Mouse (Mus musculus): ENCODE data around the gene Jazf1. TPM values are rescaled to one million over a fixed set of nuclear protein-coding genes. Genes with fewer than 3 reads are reported as not detected.

The Jazf1 gene
- polyA plus RNA-seq, 1 experiment = 0.43 TPM

- WGBS = 89% methylated on average over 4 of the region's 4 CpGs
- no peak overlapping the region for H3K4me3 ChIP-seq (ENCODE audit: extremely low read depth, insufficient read depth, insufficient read length)
- no peaks in the 10 kb centered on the region for H3K27me3 ChIP-seq (ENCODE audit: control insufficient read depth, insufficient read depth, low read length)
- no peak overlapping the region for H3K27ac ChIP-seq (ENCODE audit: insufficient read depth, low read length)
- DNase-seq (ENCODE audit: low read depth in 1 of 2, low spot score in 2 of 2) = no peak
- H3K4me1 ChIP-seq (ENCODE audit: control insufficient read depth, insufficient read depth, insufficient read length) = peaks cover 5% of the 10 kb centered on the region; the same call in 1 of the 2 replicates
- no peaks in the 10 kb centered on the region for H3K36me3 ChIP-seq (ENCODE audit: control insufficient read depth, insufficient read depth, low read length)
- no peak for TF ChIP-seq CTCF (IDR thresholded peaks at IDR 0.05; ENCODE audit: extremely low read depth, insufficient read depth, insufficient read length, insufficient replicate concordance)
- TF ChIP-seq POLR2A (IDR thresholded peaks at IDR 0.05; ENCODE audit: low read depth, low read length) = no peak
Measured at GRCm38 (mm10) chr6:52837792-52838191, 230.6 kb downstream of the Jazf1 start.

DNA sequence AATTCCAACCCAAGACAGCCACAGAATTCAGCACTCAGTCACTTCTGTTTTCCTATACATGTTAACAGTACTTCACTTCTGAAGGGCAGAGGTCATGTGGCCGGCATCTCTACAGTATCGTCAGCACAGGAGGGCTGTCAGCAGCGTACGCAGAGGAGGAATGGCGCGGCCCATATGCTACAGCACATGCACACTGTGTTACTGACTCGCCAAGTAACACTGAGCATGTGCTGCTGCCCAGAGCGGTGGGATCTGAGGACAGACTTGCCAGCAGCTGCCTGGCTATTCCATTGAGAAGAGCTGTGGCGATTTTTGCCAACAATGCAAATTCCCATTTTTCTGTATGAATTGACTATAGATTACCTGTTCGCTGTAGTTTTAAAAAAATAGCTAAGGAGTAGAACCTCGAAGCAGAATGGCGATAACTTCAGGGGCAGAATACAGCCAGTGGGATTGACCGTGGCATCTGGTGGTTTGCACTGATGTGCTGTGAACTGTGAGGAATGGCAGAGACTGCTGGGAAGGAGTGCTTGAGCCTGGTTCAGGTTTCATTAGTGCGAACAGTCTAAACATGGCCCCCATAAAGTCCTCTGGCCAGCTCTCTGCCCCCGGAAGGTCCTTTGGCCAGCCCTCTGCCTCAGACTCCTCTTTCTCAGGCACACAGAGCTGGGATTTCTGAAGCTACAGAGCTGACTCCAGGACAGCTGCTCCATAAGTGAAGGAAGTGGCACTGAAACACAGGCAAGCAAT is 232.1 kb downstream of the Jazf1 start:
- Histone ChIP-seq H3K27ac (ENCODE audit: insufficient read depth, low read length) (no peak overlapping the region), H3K4me1 (ENCODE audit: control insufficient read depth, insufficient read depth, insufficient read length) (peaks cover 5% of the 10 kb centered on the region; the same call in 1 of the 2 replicates), H3K27me3 (ENCODE audit: control insufficient read depth, insufficient read depth, low read length) (no peaks in the 10 kb centered on the region), H3K36me3 (ENCODE audit: control insufficient read depth, insufficient read depth, low read length) (no peaks in the 10 kb centered on the region), H3K4me3 (ENCODE audit: extremely low read depth, insufficient read depth, insufficient read length) (no peak overlapping the region)
- 89% methylated on average over 15 of the region's 15 CpGs for WGBS
- no peak for TF ChIP-seq CTCF (IDR thresholded peaks at IDR 0.05; ENCODE audit: extremely low read depth, insufficient read depth, insufficient read length, insufficient replicate concordance)
- TF ChIP-seq POLR2A (IDR thresholded peaks at IDR 0.05; ENCODE audit: low read depth, low read length) = no peak
- no peak for DNase-seq (ENCODE audit: low read depth in 1 of 2, low spot score in 2 of 2)

DNA sequence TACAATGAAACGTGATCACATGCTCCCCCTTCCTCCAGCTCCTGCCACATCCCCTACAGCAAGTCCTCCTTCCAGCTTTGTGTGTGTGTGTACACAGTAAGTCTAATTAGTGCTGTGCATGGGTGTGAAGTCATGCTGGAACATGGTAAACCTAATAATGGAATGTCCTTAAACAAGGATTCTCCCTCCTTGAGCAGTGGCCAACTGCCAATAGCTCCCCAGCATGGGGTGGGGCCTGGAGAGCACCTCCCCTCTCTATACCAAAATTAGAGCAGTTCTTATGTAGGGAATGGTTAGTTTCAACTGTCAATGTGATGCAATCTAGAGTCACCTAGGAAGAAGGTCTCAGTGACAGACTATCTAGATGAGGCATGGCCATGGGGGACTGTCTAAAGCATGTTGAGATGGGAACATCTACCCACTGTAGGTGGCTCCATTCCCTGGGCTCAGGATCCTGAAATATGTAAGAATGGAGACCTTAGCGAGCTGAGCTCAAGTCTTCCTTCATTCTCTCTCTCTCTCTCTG is 240.6 kb downstream of the Jazf1 start:
- 84% methylated on average over 2 of the region's 2 CpGs for WGBS
- DNase-seq (ENCODE audit: low read depth in 1 of 2, low spot score in 2 of 2) = no peak
- Histone ChIP-seq H3K27ac (ENCODE audit: insufficient read depth, low read length) (no peak overlapping the region), H3K4me1 (ENCODE audit: control insufficient read depth, insufficient read depth, insufficient read length) (no peaks in the 10 kb centered on the region), H3K4me3 (ENCODE audit: extremely low read depth, insufficient read depth, insufficient read length) (no peak overlapping the region), H3K36me3 (ENCODE audit: control insufficient read depth, insufficient read depth, low read length) (no peaks in the 10 kb centered on the region), H3K27me3 (ENCODE audit: control insufficient read depth, insufficient read depth, low read length) (no peaks in the 10 kb centered on the region)
- no peak for TF ChIP-seq CTCF (IDR thresholded peaks at IDR 0.05; ENCODE audit: extremely low read depth, insufficient read depth, insufficient read length, insufficient replicate concordance)
- no peak for TF ChIP-seq POLR2A (IDR thresholded peaks at IDR 0.05; ENCODE audit: low read depth, low read length)

- 34% methylated on average over 5 of the region's 5 CpGs for WGBS
- no peak overlapping the region for H3K27ac ChIP-seq (ENCODE audit: insufficient read depth, low read length)
- no peak for DNase-seq (ENCODE audit: low read depth in 1 of 2, low spot score in 2 of 2)
- H3K4me3 ChIP-seq (ENCODE audit: extremely low read depth, insufficient read depth, insufficient read length) = no peak overlapping the region
- no peak for TF ChIP-seq CTCF (IDR thresholded peaks at IDR 0.05; ENCODE audit: extremely low read depth, insufficient read depth, insufficient read length, insufficient replicate concordance)
- H3K27me3 ChIP-seq (ENCODE audit: control insufficient read depth, insufficient read depth, low read length) = no peaks in the 10 kb centered on the region
- no peaks in the 10 kb centered on the region for H3K4me1 ChIP-seq (ENCODE audit: control insufficient read depth, insufficient read depth, insufficient read length)
- no peaks in the 10 kb centered on the region for H3K36me3 ChIP-seq (ENCODE audit: control insufficient read depth, insufficient read depth, low read length)
Measured at GRCm38 (mm10) chr6:52825535-52825934, 242.9 kb downstream of the Jazf1 start.

GRCm38 (mm10) chr6:52824977-52825482 is 243.4 kb downstream of the Jazf1 start:
- no peak for DNase-seq (ENCODE audit: low read depth in 1 of 2, low spot score in 2 of 2)
- no peaks in the 10 kb centered on the region for H3K4me1 ChIP-seq (ENCODE audit: control insufficient read depth, insufficient read depth, insufficient read length)
- 90% methylated on average over 3 of the region's 3 CpGs for WGBS
- H3K36me3 ChIP-seq (ENCODE audit: control insufficient read depth, insufficient read depth, low read length) = no peaks in the 10 kb centered on the region
- H3K27ac ChIP-seq (ENCODE audit: insufficient read depth, low read length) = no peak overlapping the region
- no peak overlapping the region for H3K4me3 ChIP-seq (ENCODE audit: extremely low read depth, insufficient read depth, insufficient read length)
- TF ChIP-seq POLR2A (IDR thresholded peaks at IDR 0.05; ENCODE audit: low read depth, low read length) (no peak), CTCF (IDR thresholded peaks at IDR 0.05; ENCODE audit: extremely low read depth, insufficient read depth, insufficient read length, insufficient replicate concordance) (no peak)
- H3K27me3 ChIP-seq (ENCODE audit: control insufficient read depth, insufficient read depth, low read length) = no peaks in the 10 kb centered on the region

- Histone ChIP-seq H3K4me1 (ENCODE audit: control insufficient read depth, insufficient read depth, insufficient read length) (no peaks in the 10 kb centered on the region), H3K27ac (ENCODE audit: insufficient read depth, low read length) (no peak overlapping the region), H3K4me3 (ENCODE audit: extremely low read depth, insufficient read depth, insufficient read length) (no peak overlapping the region), H3K36me3 (ENCODE audit: control insufficient read depth, insufficient read depth, low read length) (no peaks in the 10 kb centered on the region), H3K27me3 (ENCODE audit: control insufficient read depth, insufficient read depth, low read length) (no peaks in the 10 kb centered on the region)
- DNase-seq (ENCODE audit: low read depth in 1 of 2, low spot score in 2 of 2) = no peak
- WGBS = 87% methylated on average over 7 of the region's 7 CpGs
- no peak for TF ChIP-seq CTCF (IDR thresholded peaks at IDR 0.05; ENCODE audit: extremely low read depth, insufficient read depth, insufficient read length, insufficient replicate concordance)
- no peak for TF ChIP-seq POLR2A (IDR thresholded peaks at IDR 0.05; ENCODE audit: low read depth, low read length)
Measured at GRCm38 (mm10) chr6:52823064-52823463, 245.4 kb downstream of the Jazf1 start.

- no peaks in the 10 kb centered on the region for H3K27me3 ChIP-seq (ENCODE audit: control insufficient read depth, insufficient read depth, low read length)
- DNase-seq (ENCODE audit: low read depth in 1 of 2, low spot score in 2 of 2) = no peak
- no peaks in the 10 kb centered on the region for H3K36me3 ChIP-seq (ENCODE audit: control insufficient read depth, insufficient read depth, low read length)
- no peaks in the 10 kb centered on the region for H3K4me1 ChIP-seq (ENCODE audit: control insufficient read depth, insufficient read depth, insufficient read length)
- TF ChIP-seq CTCF (IDR thresholded peaks at IDR 0.05; ENCODE audit: extremely low read depth, insufficient read depth, insufficient read length, insufficient replicate concordance) (no peak), POLR2A (IDR thresholded peaks at IDR 0.05; ENCODE audit: low read depth, low read length) (no peak)
- no peak overlapping the region for H3K27ac ChIP-seq (ENCODE audit: insufficient read depth, low read length)
- WGBS = 92% methylated on average over 2 of the region's 2 CpGs
- no peak overlapping the region for H3K4me3 ChIP-seq (ENCODE audit: extremely low read depth, insufficient read depth, insufficient read length)
Measured at GRCm38 (mm10) chr6:52822625-52823024, 245.8 kb downstream of the Jazf1 start.

All from spleen, adult 2 months (tissue).